28 mouse cellular contexts compared by ENCODE assay signal in genomic region chr6:94614346-94614745, GRCm38 (mm10).
DNase-seq lines count a peak whose midpoint lies in the region; ATAC-seq and TF ChIP-seq lines count a peak whose summit lies in the region.
"Had no signal": no experiment of that assay in that cellular context is flagged by ENCODE, and none has a peak within 500 bp of the region (broad histone marks: within the 10 kb centered on the region; RNA-seq: fewer than 3 reads in every experiment).

No protein-coding gene starts in this region.

- H3K4me3 ChIP-seq in gastrocnemius, adult 2 months = no peak overlapping the region
- no peak overlapping the region for H3K4me3 ChIP-seq in kidney, adult 2 months (ENCODE audit: insufficient read depth, low read depth, low read length)
- H3K4me3 ChIP-seq in kidney, postnatal 0 days (replicated peaks; ENCODE audit: low read depth, low read length) = no peak overlapping the region
- H3K4me3 ChIP-seq: embryonic facial prominence, embryonic 13.5 days; embryonic facial prominence, embryonic 15.5 days; erythroblast, embryonic 14.5 days; forebrain, embryonic 10.5 days; forebrain, embryonic 12.5 days had no signal

- H3K27ac ChIP-seq in gastrocnemius, adult 2 months = peak overlapping the region; percentile 5; the same call in 1 of the 2 replicates
- H3K27ac ChIP-seq in kidney, adult 2 months (ENCODE audit: insufficient read depth, low read depth, low read length) = peak overlapping the region; percentile 84
- H3K27ac ChIP-seq in kidney, postnatal 0 days = peak overlapping the region; percentile 60; the same call in 1 of the 2 replicates
- H3K27ac ChIP-seq: embryonic facial prominence, embryonic 13.5 days; embryonic facial prominence, embryonic 15.5 days; forebrain, embryonic 10.5 days; forebrain, embryonic 12.5 days had no signal

- ATAC-seq in kidney, postnatal 0 days (replicated peaks; ENCODE audit: low FRiP score, low read depth) = no peak
- ATAC-seq: activated CD4-positive, CD25-positive, alpha-beta regulatory T cell, adult 4 months; CD4-positive, CD25-positive, alpha-beta regulatory T cell, adult 4 months; forebrain, embryonic 14.5 days; Patski had no signal

- no peak for TF ChIP-seq CTCF in gastrocnemius, adult 2 months (IDR thresholded peaks at IDR 0.05)
- no peak for TF ChIP-seq CTCF in kidney, adult 2 months (conservative IDR thresholded peaks at IDR 0.05; ENCODE audit: insufficient read depth, insufficient read length, low read depth, low read length)
- no peak for TF ChIP-seq CTCF in kidney, postnatal 0 days (IDR thresholded peaks at IDR 0.05; ENCODE audit: low read depth)

- WGBS in kidney, adult 2 months = 56% methylated on average over 6 of the region's 6 CpGs
- 70% methylated on average over 6 of the region's 6 CpGs for WGBS in kidney, postnatal 0 days

- H3K9me3 ChIP-seq in kidney, postnatal 0 days (replicated peaks; ENCODE audit: low read length) = no peaks in the 10 kb centered on the region
- H3K9me3 ChIP-seq: embryonic facial prominence, embryonic 13.5 days; embryonic facial prominence, embryonic 15.5 days; forebrain, embryonic 10.5 days; forebrain, embryonic 12.5 days; G1E had no signal

- TF ChIP-seq POLR2A in kidney, adult 2 months (IDR thresholded peaks at IDR 0.05; ENCODE audit: low read depth, low read length) = no peak

- peaks cover 22% of the 10 kb centered on the region; the same call in 1 of the 2 replicates for H3K4me1 ChIP-seq in kidney, adult 2 months (ENCODE audit: control insufficient read depth, insufficient read depth, low read length)
- H3K4me1 ChIP-seq in kidney, postnatal 0 days (replicated peaks; ENCODE audit: insufficient read depth, low read length) = 0 out of 2 replicates have a peak, but pooled peaks cover 3% of the 10 kb centered on the region
- H3K4me1 ChIP-seq: embryonic facial prominence, embryonic 15.5 days; forebrain, embryonic 10.5 days; forebrain, embryonic 12.5 days had no signal

- intact Hi-C loops in gastrocnemius, adult 2 months (cut with DNase I) = no loop called here
- intact Hi-C loops in gastrocnemius, postnatal 36 days (cut with DNase I) = no loop called here

- H3K36me3 ChIP-seq in kidney, adult 2 months (ENCODE audit: control insufficient read depth, insufficient read depth, low read length) = no peaks in the 10 kb centered on the region
- peaks cover 28% of the 10 kb centered on the region for H3K36me3 ChIP-seq in kidney, postnatal 0 days (ENCODE audit: insufficient read depth, low read length)

- H3K9ac ChIP-seq in kidney, postnatal 0 days (ENCODE audit: low read depth, low read length) = no peak overlapping the region
- H3K9ac ChIP-seq: embryonic facial prominence, embryonic 13.5 days; embryonic facial prominence, embryonic 15.5 days; forebrain, embryonic 12.5 days had no signal

- no peaks in the 10 kb centered on the region for H3K27me3 ChIP-seq in kidney, adult 2 months (replicated peaks; ENCODE audit: control insufficient read depth, insufficient read depth, low read length)
- no peaks in the 10 kb centered on the region for H3K27me3 ChIP-seq in kidney, postnatal 0 days (ENCODE audit: insufficient read depth, low read length)
- H3K27me3 ChIP-seq: CH12.LX; embryonic facial prominence, embryonic 13.5 days; embryonic facial prominence, embryonic 15.5 days; forebrain, embryonic 12.5 days; Patski had no signal

- no peak for DNase-seq in gastrocnemius, adult 2 months
- no peak for DNase-seq in gastrocnemius, postnatal 36 days
- peak; percentile 72 for DNase-seq in kidney, adult 2 months
- no peak for DNase-seq in kidney, adult 11 months
- no peak for DNase-seq in kidney, postnatal 0 days (ENCODE audit: low spot score)
- DNase-seq in kidney, postnatal 10 days = no peak
- DNase-seq in yolk sac, embryonic 10.5 days (ENCODE audit: low spot score) = peak; percentile 53
- DNase-seq: adrenal gland, adult 8-10 months; adrenal gland, postnatal 25 days; B cell, adult 2 months; cerebellum, adult 11 months; cerebellum, adult 18-20 months; cerebellum, adult 8-10 months; cerebellum, adult 9-11 months; cerebellum, postnatal 14 days; cerebellum, postnatal 36 days; embryo, embryonic 11 days had no signal

- no peak overlapping the region for H3K4me2 ChIP-seq in kidney, postnatal 0 days (ENCODE audit: low read length)
- H3K4me2 ChIP-seq: embryonic facial prominence, embryonic 13.5 days; embryonic facial prominence, embryonic 15.5 days; forebrain, embryonic 12.5 days had no signal

Comparison
In these comparisons a context has a peak if more than half of its experiments do, and no peak if none do; other contexts are left out.
1. DNase-seq: peak in kidney, adult 2 months (single experiment) and yolk sac, embryonic 10.5 days (single experiment); none in gastrocnemius, adult 2 months (single experiment), gastrocnemius, postnatal 36 days (0 of 2), kidney, adult 11 months (single experiment), kidney, postnatal 0 days (single experiment) and kidney, postnatal 10 days (single experiment).
2. H3K27ac ChIP-seq: peak in every context shown above with its lines; median percentile 84 in kidney, adult 2 months; 60 in kidney, postnatal 0 days; 5 in gastrocnemius, adult 2 months.